Mouse (Mus musculus) ovary, postnatal 14 days (tissue): ENCODE measurements around the gene Cog3.

Experiments
- DNase-seq: peaks from one replicate; pipeline ENCODE4 v3.0.0; 2022; ENCODE audit warnings: low spot score

The Cog3 gene

DNA sequence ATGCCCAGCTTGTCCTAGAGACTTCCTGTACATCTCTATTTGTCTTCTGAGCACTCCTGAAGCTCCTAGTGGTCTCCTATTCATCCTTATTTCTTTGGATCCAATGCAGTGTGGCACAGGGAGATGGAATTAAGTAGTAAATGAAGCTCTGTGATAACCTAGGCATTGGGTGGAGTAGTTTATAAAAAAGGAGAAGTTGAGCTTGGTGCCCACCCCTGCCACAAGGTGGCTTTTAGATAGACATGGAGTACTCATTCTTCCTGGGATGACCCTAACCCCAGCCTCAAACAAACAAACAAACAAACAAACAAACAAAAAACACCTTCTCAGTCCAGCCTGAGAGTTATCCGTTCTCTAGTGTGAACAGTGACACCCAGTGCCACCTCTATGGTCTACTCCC, 56.4 kb downstream of the Cog3 start:
- no peak for DNase-seq

- DNase-seq: no peak
Measured at GRCm38 (mm10) chr14:75696096-75696495, 58.2 kb downstream of the Cog3 start.

- no peak for DNase-seq
Measured at GRCm38 (mm10) chr14:75690428-75690827, 63.9 kb downstream of the Cog3 start.

DNA sequence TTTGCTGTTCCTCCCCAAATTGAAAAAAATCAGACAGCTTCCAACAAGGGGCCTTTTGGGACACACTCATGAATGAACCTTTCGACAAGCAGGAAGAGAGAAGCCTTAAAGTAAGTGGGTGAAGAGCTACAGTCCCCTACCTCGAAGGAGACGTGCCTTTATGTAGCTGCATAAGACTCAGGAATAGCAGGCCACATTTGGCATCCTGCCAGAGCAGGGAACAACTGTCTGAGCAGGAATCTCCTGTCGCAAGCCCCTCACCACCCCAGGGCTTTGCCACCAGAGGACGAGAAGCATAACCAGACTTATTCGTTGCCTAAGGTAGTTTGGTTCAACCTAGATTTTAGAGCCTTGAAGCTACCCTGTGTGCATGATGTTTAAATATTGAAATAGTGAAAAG, 78.0 kb downstream of the Cog3 start:
- DNase-seq: no peak

DNA sequence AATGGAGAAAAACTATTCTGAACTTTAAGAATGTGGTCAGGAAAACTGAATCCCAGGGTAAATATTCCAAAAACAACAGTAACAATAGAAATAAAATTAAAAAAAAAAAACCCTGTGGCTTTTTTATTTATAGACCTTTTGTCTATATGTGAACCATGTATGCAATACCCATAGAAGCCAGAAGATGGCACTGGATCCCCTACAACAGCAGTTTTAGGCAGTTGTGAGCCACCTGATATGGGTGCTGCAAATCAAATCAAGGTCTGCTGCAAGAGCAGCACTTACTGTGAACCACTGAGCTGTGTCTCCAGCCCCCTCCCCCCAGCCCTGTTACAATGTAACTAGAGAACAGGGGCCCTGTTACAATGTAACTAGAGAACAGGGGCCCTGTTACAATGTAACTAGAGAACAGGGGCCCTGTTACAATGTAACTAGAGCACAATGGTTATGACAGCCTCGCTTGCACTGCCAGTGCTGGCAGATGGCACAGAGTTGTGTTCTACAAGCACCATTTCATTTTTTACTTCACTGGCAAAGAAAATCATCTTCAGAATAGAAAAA, 85.2 kb downstream of the Cog3 start:
- no peak for DNase-seq

DNA sequence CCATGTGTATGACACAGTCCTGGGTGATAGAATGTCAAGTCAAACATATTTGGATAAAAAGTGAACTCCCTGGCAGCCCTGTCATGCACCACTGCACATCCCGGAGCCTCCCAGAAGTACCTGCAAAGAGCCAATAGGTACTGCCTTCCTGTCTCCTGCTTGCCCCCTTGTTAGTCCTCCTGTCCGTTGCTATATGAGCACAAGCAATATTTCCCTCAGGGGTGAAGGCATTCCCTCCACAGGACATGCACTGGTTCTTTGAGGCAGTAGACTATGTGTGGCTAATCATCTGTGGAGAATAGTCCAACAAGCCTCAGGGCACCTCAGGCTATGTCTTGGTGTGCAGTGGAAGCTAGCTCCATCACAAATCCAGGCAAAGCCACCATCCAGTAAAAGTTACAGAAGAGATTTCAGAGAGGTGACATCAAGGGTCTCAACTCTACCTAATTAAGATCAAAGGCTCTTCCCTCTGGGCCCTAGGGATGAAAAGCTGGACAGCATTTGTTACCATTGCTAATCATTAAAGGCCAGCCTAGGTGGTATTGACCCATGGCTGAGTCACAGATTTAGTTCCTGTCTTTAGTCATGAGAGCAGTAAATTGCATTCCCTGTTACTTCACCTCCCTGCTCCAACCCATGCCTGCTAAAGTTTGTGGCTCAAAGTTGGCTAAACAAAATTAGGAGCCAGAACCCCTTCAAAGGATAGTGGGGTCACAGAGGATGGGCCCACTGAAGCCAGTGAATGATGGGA, 88.7 kb downstream of the Cog3 start:
- no peak for DNase-seq

DNA sequence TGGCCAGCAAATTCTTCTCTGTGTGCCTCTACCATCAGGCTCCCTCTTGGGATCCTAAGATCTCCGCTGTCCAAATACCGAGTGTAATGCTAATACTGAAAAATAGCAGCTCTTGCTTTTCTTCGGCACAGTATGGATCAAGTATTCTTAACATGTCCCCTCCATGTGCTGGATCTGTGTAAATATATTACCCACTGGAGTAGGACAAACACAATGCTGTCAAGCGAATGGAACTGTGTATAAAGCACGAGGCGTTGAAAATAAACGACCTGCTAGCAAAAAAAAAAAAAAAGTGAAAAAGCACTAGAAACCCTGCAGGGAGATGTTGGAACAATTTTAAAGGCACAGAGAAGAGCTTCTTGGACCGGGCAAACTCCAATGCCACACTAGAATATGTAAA, 92.8 kb downstream of the Cog3 start:
- DNase-seq: no peak

- DNase-seq: no peak
Measured at GRCm38 (mm10) chr14:75660936-75661335, 93.4 kb downstream of the Cog3 start.
